Mouse (Mus musculus): ENCODE data around the gene Enpp6. TPM values are rescaled to one million over a fixed set of nuclear protein-coding genes. Genes with fewer than 3 reads are reported as not detected.

The Enpp6 gene
- total RNA-seq, 4 experiments from 2014 or later = 5.7 to 10.9 (median 6.6) TPM

Other genes with a start within 250 kb of the Enpp6 start
- 10 to 100 TPM; 50.8 to 60.3 (median 54.0) TPM for gene Irf2, start 247.2 kb upstream of the Enpp6 start, total RNA-seq (2022)

Measured in layer of hippocampus, adult 8-10 months (tissue).